Mouse (Mus musculus): ENCODE measurements around the gene Wdr81. TPM values are rescaled to one million over a fixed set of nuclear protein-coding genes. Genes with fewer than 3 reads are reported as not detected.
A peak's percentile ranks its signal among the peaks of the same experiment; 100 is the strongest.

The Wdr81 gene
- polyA plus RNA-seq, 1 experiment from 2014 or later = 4.6 TPM

- no peak overlapping the region for H3K4me2 ChIP-seq
- no peak overlapping the region for H3K4me3 ChIP-seq (ENCODE audit: low read depth, low read length)
- no peaks in the 10 kb centered on the region for H3K9me3 ChIP-seq (ENCODE audit: low read depth, low read length)
- no peak overlapping the region for H3K27ac ChIP-seq (ENCODE audit: low read depth)
- 0 out of 2 replicates have a peak, but pooled peaks cover 6% of the 10 kb centered on the region for H3K36me3 ChIP-seq (ENCODE audit: insufficient read depth)
- no peaks in the 10 kb centered on the region for H3K27me3 ChIP-seq (ENCODE audit: insufficient read depth, low read length)
- WGBS = 74% methylated on average over 7 of the region's 7 CpGs
- no peak overlapping the region for H3K9ac ChIP-seq
- no peak for DNase-seq
- TF ChIP-seq CTCF (IDR thresholded peaks at IDR 0.05; ENCODE audit: low read depth) = no peak
- H3K4me1 ChIP-seq (ENCODE audit: insufficient read depth) = no peaks in the 10 kb centered on the region
- no peak for ATAC-seq (ENCODE audit: insufficient read depth)
Measured at GRCm38 (mm10) chr11:75397452-75397851, 57.1 kb downstream of the Wdr81 start.

DNA sequence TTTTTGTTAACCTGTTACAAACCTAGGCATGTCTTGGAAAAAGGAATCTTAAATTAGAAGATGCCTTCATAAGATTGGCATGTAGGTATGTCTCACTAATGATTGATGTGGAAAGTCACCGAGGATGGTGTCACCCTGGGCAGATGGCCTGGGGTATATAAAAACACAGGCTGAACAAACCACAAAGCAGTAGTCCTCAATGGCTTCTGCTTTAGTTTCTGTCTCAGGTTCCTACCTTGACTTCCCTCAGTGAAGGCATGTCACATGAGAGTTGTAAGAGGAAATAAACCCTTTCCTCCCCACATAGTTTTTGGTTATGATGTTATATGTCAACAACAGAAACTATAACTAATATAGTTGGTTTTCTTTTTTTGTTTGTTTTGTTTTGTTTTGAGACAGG lies 58.9 kb downstream of the Wdr81 start:
- H3K36me3 ChIP-seq (ENCODE audit: insufficient read depth) = 0 out of 2 replicates have a peak, but pooled peaks cover 6% of the 10 kb centered on the region
- H3K27ac ChIP-seq (ENCODE audit: low read depth) = no peak overlapping the region
- no peak overlapping the region for H3K9ac ChIP-seq
- ATAC-seq (ENCODE audit: insufficient read depth) (no peak), DNase-seq (no peak)
- WGBS = 75% methylated on average over 1 of the region's 1 CpGs
- H3K4me3 ChIP-seq (ENCODE audit: low read depth, low read length) = no peak overlapping the region
- H3K9me3 ChIP-seq (ENCODE audit: low read depth, low read length) = no peaks in the 10 kb centered on the region
- no peak for TF ChIP-seq CTCF (IDR thresholded peaks at IDR 0.05; ENCODE audit: low read depth)
- no peak overlapping the region for H3K4me2 ChIP-seq
- H3K4me1 ChIP-seq (ENCODE audit: insufficient read depth) = no peaks in the 10 kb centered on the region
- no peaks in the 10 kb centered on the region for H3K27me3 ChIP-seq (ENCODE audit: insufficient read depth, low read length)

MicroRNAs within 50 kb of the gene (microRNA counts, 519-probe panel; counts per million panel counts)
- microRNA mmu-miR-22 = 4,006 counts per million, percentile 82 among the panel's probes with 10 or more counts

Small RNA genes lying within 50 kb of the gene (microRNA-seq; reads per million reads assigned to microRNA genes)
- 3,128 reads per million, percentile 84 among the genes with 10 or more reads in this experiment for gene Mir22 (ENCODE audit: borderline number of aligned reads)

Other genes with a start within 250 kb of the Wdr81 start
- 185 and 186 TPM in 2 replicates for gene Rpa1, start 106.4 kb downstream of the Wdr81 start, polyA plus RNA-seq (2014; fragmentation: Nextera tagmentation; extraction: Ambion mirVana)
- 14.2 and 17.3 TPM in 2 replicates for gene Smyd4, start 106.3 kb downstream of the Wdr81 start, polyA plus RNA-seq (2014; fragmentation: Nextera tagmentation; extraction: Ambion mirVana)
- gene Serpinf1, start 32.0 kb downstream of the Wdr81 start, polyA plus RNA-seq (2014; fragmentation: Nextera tagmentation; extraction: Ambion mirVana) = 41.7 and 44.6 TPM in 2 replicates
- gene Serpinf2, start 15.1 kb downstream of the Wdr81 start, polyA plus RNA-seq (2014; fragmentation: Nextera tagmentation; extraction: Ambion mirVana) = 0.24 TPM in 1 of 2 replicates, not detected in the other
- gene Tlcd2, start 7.0 kb upstream of the Wdr81 start, polyA plus RNA-seq (2014; fragmentation: Nextera tagmentation; extraction: Ambion mirVana) = 18.0 and 24.2 TPM in 2 replicates
- gene Prpf8, start 32.1 kb upstream of the Wdr81 start, polyA plus RNA-seq (2014; fragmentation: Nextera tagmentation; extraction: Ambion mirVana) = 96.9 and 104 TPM in 2 replicates
- gene Rilp, start 55.4 kb upstream of the Wdr81 start, polyA plus RNA-seq (2014; fragmentation: Nextera tagmentation; extraction: Ambion mirVana) = 0.43 and 0.58 TPM in 2 replicates
- 11.6 and 15.2 TPM in 2 replicates for gene Scarf1, start 58.8 kb upstream of the Wdr81 start, polyA plus RNA-seq (2014; fragmentation: Nextera tagmentation; extraction: Ambion mirVana)
- 4.0 and 6.4 TPM in 2 replicates for gene Slc43a2, start 77.0 kb upstream of the Wdr81 start, polyA plus RNA-seq (2014; fragmentation: Nextera tagmentation; extraction: Ambion mirVana)
- 84.7 and 89.6 TPM in 2 replicates for gene Pitpna, start 133.4 kb upstream of the Wdr81 start, polyA plus RNA-seq (2014; fragmentation: Nextera tagmentation; extraction: Ambion mirVana)
- 23.1 and 24.9 TPM in 2 replicates for gene Inpp5k, start 176.3 kb upstream of the Wdr81 start, polyA plus RNA-seq (2014; fragmentation: Nextera tagmentation; extraction: Ambion mirVana)
- 52.3 and 56.5 TPM in 2 replicates for gene Myo1c, start 195.8 kb upstream of the Wdr81 start, polyA plus RNA-seq (2014; fragmentation: Nextera tagmentation; extraction: Ambion mirVana)
- 109 and 116 TPM in 2 replicates for gene Crk, start 224.5 kb upstream of the Wdr81 start, polyA plus RNA-seq (2014; fragmentation: Nextera tagmentation; extraction: Ambion mirVana)